Mouse (Mus musculus) megakaryocyte progenitor cell, adult 5-6 weeks (primary cell): Measurements from ENCODE around the gene Ifitm2. TPM values are rescaled to one million over a fixed set of nuclear protein-coding genes. Genes with fewer than 3 reads are reported as not detected.
"Not testable (repeated sequence)": the region's sequence is repeated elsewhere in the genome, so short reads cannot be mapped to it uniquely, and the experiment has no call there.

Experiments
- ATAC-seq: replicated peaks from 2 replicates; pipeline ENCODE4 v1.8.0; 2016; ENCODE audit warnings: mild to moderate bottlenecking, moderate TSS enrichment, inconsistent platforms; ENCODE audit not compliant: poor library complexity
- total RNA-seq, 2 experiments: library from RNA; stranded (forward) in 1 of 2; stranded (reverse) in 1 of 2; fragments of 157-497, 149-512 nt in 1 of 2; fragments of 200-1000 nt in 1 of 2; gene quantifications; 2 replicates each; pipeline versions ENCODE4 v1.2.3 to v1.2.4; 2015 to 2017

Ifitm2 gene
- total RNA-seq, 2 experiments from 2014 or later, result 322 to 637 TPM

- no peak; the same call in 1 of the 2 replicates for ATAC-seq
These were observed 15.1 kb upstream of the Ifitm2 start for GRCm38 (mm10) chr7:140970931-140971330.

GRCm38 (mm10) chr7:140968710-140969109 is 12.9 kb upstream of the Ifitm2 start:
- not testable (repeated sequence) for ATAC-seq

GRCm38 (mm10) chr7:140967862-140968591 is 12.2 kb upstream of the Ifitm2 start:
- peak; percentile 81 for ATAC-seq

- no peak for ATAC-seq
These were observed 11.1 kb upstream of the Ifitm2 start, which contains the start of gene Ifitm1 for GRCm38 (mm10) chr7:140966921-140967320. Ifitm1 (plus strand) TSS chr7:140967221.

- ATAC-seq, result no peak
These were observed 6.9 kb upstream of the Ifitm2 start for GRCm38 (mm10) chr7:140962733-140963132.

- ATAC-seq, result no peak
These were observed 5.6 kb upstream of the Ifitm2 start for GRCm38 (mm10) chr7:140961416-140961815.

- ATAC-seq, result no peak
These were observed 4.2 kb upstream of the Ifitm2 start for GRCm38 (mm10) chr7:140960026-140960425.

- ATAC-seq, result peak; percentile 47
These were observed 3.6 kb upstream of the Ifitm2 start for GRCm38 (mm10) chr7:140959181-140959901.

- no peak for ATAC-seq
These were observed 726 bp upstream of the Ifitm2 start for GRCm38 (mm10) chr7:140956556-140956869.

- peak; percentile 23 for ATAC-seq
These were observed 445 bp downstream of the Ifitm2 start for GRCm38 (mm10) chr7:140955342-140955741.

GRCm38 (mm10) chr7:140954733-140955071 is 1.1 kb downstream of the Ifitm2 start:
- ATAC-seq, result no peak

- peak; percentile 23 for ATAC-seq
These were observed 1.7 kb downstream of the Ifitm2 start for GRCm38 (mm10) chr7:140953800-140954732.

- ATAC-seq, result no peak
These were observed 2.7 kb downstream of the Ifitm2 start for GRCm38 (mm10) chr7:140953133-140953532.

- no peak for ATAC-seq
These were observed 3.3 kb downstream of the Ifitm2 start for GRCm38 (mm10) chr7:140952441-140952840.

GRCm38 (mm10) chr7:140951765-140952164 is 4.0 kb downstream of the Ifitm2 start:
- ATAC-seq, result no peak

- no peak for ATAC-seq
These were observed 4.7 kb downstream of the Ifitm2 start for GRCm38 (mm10) chr7:140951051-140951450.

- no peak for ATAC-seq
These were observed 5.8 kb downstream of the Ifitm2 start, which contains the start of gene Ifitm5 for GRCm38 (mm10) chr7:140949824-140950530. Ifitm5 (minus strand) TSS chr7:140950291.

GRCm38 (mm10) chr7:140949255-140949654 is 6.5 kb downstream of the Ifitm2 start:
- ATAC-seq, result no peak

GRCm38 (mm10) chr7:140948161-140948560 is 7.6 kb downstream of the Ifitm2 start:
- no peak for ATAC-seq

GRCm38 (mm10) chr7:140946980-140947379 is 8.8 kb downstream of the Ifitm2 start:
- peak; percentile 74 for ATAC-seq

GRCm38 (mm10) chr7:140946311-140946710 is 9.5 kb downstream of the Ifitm2 start:
- ATAC-seq, result no peak
